Mouse (Mus musculus): ENCODE results near the gene Spint2.
"Not testable (repeated sequence)": the region's sequence is repeated elsewhere in the genome, so short reads cannot be mapped to it uniquely, and the experiment has no call there.

The Spint2 gene

GRCm38 (mm10) chr7:29244732-29245416, 36.8 kb downstream of the Spint2 start:
- no peak for DNase-seq (ENCODE audit: low spot score in 2 of 2)

GRCm38 (mm10) chr7:29238019-29238967, 43.4 kb downstream of the Spint2 start, which contains the start of gene Yif1b:
Yif1b (plus strand) TSS chr7:29238329.
- peak; percentile 98 to 99 for DNase-seq (ENCODE audit: low spot score in 2 of 2)

DNA sequence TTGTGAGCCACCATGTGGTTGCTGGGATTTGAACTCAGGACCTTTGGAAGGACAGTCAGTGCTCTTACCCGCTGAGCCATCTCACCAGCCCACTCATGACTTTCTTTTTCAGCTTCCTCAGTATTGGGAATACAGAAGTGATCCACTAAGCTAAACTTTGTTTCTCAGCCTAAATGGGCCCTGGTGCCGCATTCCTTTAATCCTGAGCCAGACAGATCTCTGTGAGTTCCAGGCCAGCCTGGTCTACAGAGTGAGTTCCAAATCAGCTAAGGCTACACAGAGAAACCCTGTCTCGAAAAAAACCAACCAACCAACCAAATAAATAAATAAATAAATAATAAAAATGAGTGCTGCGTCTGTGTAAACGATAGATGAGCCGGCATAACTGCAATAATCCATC, 44.1 kb downstream of the Spint2 start:
- not testable (repeated sequence) for DNase-seq (ENCODE audit: low spot score in 2 of 2)

- DNase-seq (ENCODE audit: low spot score in 2 of 2): no peak
Measured at GRCm38 (mm10) chr7:29236593-29236992, 45.1 kb downstream of the Spint2 start.

GRCm38 (mm10) chr7:29234661-29235060, 47.1 kb downstream of the Spint2 start:
- DNase-seq (ENCODE audit: low spot score in 2 of 2): no peak

- DNase-seq (ENCODE audit: low spot score in 2 of 2): no peak
Measured at GRCm38 (mm10) chr7:29233745-29234144, 48.0 kb downstream of the Spint2 start.

- peak; percentile 44 to 46 for DNase-seq (ENCODE audit: low spot score in 2 of 2)
Measured at GRCm38 (mm10) chr7:29232247-29233013, 49.3 kb downstream of the Spint2 start, which contains the start of gene Kcnk6. Kcnk6 (minus strand) TSS chr7:29232515.

DNA sequence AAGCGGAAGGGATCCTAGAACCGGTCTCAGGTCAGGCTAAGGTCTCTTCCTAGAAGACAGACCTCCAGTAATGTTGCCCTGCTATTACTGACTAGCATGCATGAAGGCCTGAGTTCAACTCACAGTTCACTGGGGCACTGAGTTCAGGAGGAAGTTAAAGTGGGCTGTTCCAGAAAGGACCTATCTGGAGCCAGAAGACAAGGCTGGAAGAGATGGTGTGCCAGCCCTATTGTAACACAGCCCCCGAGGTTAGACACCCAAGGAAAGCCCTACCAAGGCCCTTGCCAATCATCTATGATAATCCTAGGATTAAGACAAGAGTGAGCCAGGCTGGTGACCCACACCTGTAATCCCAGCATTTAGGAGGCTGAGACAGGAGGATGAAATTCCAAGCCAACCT, 50.2 kb downstream of the Spint2 start:
- no peak for DNase-seq (ENCODE audit: low spot score in 2 of 2)

GRCm38 (mm10) chr7:29230560-29230959, 51.2 kb downstream of the Spint2 start:
- no peak for DNase-seq (ENCODE audit: low spot score in 2 of 2)

- no peak for DNase-seq (ENCODE audit: low spot score in 2 of 2)
Measured at GRCm38 (mm10) chr7:29228202-29228601, 53.5 kb downstream of the Spint2 start.

GRCm38 (mm10) chr7:29225520-29225919, 56.2 kb downstream of the Spint2 start:
- DNase-seq (ENCODE audit: low spot score in 2 of 2): no peak

DNA sequence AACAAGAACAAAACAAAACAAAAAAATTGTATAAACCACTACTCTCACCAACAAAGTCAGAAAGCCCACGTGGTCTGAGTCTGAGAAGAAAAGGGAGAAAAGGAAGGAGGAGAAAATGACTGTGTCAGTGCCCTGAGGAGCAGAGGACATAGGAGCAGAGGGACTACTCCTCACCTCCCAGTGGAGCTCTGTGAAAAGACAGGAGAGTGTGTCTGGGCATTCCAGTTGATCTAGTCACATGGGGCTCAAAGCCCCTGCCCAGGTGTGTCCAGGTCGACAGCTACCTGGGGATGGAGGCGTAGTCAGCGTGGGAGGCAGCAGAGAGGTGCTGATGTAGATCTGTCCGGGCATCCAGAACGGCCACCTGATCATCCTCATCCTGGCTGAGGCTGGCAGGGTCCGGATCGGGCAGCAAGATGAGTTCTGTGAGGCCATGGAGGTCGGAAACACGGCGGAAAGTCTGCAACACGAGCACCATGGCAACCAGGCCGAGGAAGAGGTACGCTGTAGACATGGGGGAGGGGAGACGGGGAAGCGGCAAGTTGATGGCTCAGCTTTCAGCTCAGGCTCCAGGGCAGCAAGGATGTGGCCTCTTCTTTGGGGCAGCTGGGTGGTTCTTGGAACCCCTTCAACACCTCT, 56.8 kb downstream of the Spint2 start:
- no peak for DNase-seq (ENCODE audit: low spot score in 2 of 2)

- no peak for DNase-seq (ENCODE audit: low spot score in 2 of 2)
Measured at GRCm38 (mm10) chr7:29214846-29215245, 66.9 kb downstream of the Spint2 start.

GRCm38 (mm10) chr7:29214236-29214635, 67.5 kb downstream of the Spint2 start:
- DNase-seq (ENCODE audit: low spot score in 2 of 2): no peak

GRCm38 (mm10) chr7:29213675-29214082, 68.0 kb downstream of the Spint2 start, which contains the start of gene Catsperg1:
Catsperg1 (minus strand) TSS chr7:29214035.
- DNase-seq (ENCODE audit: low spot score in 2 of 2): no peak

DNA sequence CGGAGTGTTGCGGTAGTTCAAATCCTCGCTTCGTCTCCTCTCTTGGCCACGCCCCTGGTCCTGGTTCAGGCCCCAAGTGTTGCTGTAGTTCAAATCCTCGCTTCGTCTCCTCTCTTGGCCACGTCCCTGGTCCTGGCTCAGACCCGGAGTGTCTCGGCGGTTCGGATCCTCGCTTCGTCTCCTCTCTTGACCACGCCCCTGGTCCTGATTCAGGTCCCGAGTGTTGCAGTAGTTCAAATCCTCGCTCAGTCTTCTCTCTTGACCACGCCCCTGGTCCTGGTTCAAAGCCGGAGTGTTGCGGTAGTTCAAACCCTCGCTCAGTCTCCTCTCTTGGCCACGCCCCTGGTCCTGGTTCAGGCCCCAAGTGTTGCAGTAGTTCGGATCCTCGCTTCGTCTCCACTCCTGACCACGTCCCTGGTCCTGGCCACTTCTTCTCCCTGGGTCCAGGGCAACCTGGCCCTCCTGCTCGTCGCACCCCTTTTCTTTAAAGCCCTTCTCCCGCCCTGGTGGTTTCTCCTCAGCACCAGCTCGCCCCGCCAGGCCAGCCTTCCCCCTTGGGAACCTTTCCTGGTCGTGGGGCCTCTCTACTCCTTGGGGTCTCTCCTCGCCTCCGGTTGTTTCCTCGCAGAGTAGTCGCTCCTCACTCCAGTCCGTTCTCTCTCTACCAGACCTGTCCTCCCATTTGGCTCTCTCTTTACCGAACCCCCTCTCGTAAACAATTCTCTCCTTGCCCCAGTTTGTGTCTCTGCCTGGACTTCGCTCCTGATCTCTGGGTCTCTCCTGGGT, 68.7 kb downstream of the Spint2 start:
- not testable (repeated sequence) for DNase-seq (ENCODE audit: low spot score in 2 of 2)

- no peak for DNase-seq (ENCODE audit: low spot score in 2 of 2)
Measured at GRCm38 (mm10) chr7:29212199-29212765, 69.4 kb downstream of the Spint2 start.

DNA sequence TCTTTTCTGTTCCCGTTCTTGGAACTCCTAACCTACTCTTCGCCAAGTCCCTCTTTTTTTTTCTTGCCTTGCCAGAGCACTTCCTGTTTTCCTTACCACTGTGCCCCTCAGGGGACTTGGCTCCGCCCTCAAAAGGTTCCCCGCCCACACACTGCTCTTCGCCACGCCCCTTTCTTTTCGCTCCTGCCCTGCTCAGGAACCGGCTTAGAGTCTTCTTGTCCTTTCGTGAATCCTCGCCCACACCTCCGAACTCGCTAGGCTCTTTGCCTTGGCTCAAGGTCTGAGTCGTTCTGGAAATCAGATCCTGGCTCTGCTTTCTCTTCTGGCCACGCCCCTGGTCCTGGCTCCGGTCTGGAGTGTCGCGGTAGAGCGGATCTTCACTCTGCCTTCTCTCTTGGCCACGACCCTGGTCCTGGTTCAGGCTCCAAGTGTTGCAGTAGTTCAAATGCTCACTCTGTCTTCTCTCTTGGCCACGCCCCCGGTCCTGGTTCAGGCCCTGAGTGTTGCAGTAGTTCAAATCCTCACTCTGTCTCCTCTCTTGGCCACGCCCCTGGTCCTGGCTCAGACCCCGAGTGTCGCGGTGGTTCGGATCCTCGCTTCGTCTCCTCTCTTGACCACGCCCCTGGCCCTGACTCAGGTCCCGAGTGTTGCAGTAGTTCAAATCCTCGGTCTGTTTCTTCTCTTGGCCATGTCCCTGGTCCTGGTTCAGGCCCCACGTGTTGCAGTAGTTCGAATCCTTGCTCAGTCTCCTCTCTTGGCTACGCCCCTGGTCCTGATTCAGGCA, 70.1 kb downstream of the Spint2 start:
- DNase-seq (ENCODE audit: low spot score in 2 of 2): peak; percentile 89 to 92

GRCm38 (mm10) chr7:29211013-29211412, 70.7 kb downstream of the Spint2 start:
- DNase-seq (ENCODE audit: low spot score in 2 of 2): peak; percentile 54 to 61

All from spleen, postnatal 36 days (tissue).